Mouse (Mus musculus) liver, adult 2 months (tissue): ENCODE measurements at regions not wholly inside any gene's neighbourhood (a gene's known extent, or its start where the extent isn't known, plus 50 kb on each side); places are given as distances from the start of the nearest gene placed in this dataset.

Source experiments
- DNase-seq: peaks from one replicate; pipeline ENCODE4 v3.0.0-alpha.2; 2011; ENCODE audit warnings: low read depth, low spot score; ENCODE audit errors: extremely low read depth
- H3K27ac ChIP-seq: fragments of 200-500 bp; replicated peaks from 2 replicates; pipeline ENCODE4 v1.5.1; 2012; ENCODE audit warnings: low read depth, mild to moderate bottlenecking, control low read depth, inconsistent platforms, low read length; ENCODE audit not compliant: insufficient read depth
- H3K27me3 ChIP-seq: fragments of 200-500 bp; 2 replicates; pipeline ENCODE4 v1.6.1; 2012; ENCODE audit warnings: mild to moderate bottlenecking, moderate library complexity, low read length, inconsistent platforms; ENCODE audit not compliant: control insufficient read depth, insufficient read depth
- H3K36me3 ChIP-seq: fragments of 200-500 bp; 2 replicates; pipeline ENCODE4 v1.6.1; 2012; ENCODE audit warnings: low read length, inconsistent platforms; ENCODE audit not compliant: control insufficient read depth, insufficient read depth
- H3K4me1 ChIP-seq: fragments of 200-500 bp; 2 replicates; pipeline ENCODE4 v1.6.1; 2011; ENCODE audit warnings: low read length; ENCODE audit not compliant: control insufficient read depth, insufficient read depth
- H3K4me3 ChIP-seq: fragments of 200-500 bp; 2 replicates; pipeline ENCODE4 v1.5.1; 2011; ENCODE audit warnings: low read depth, mild to moderate bottlenecking, control low read depth, low read length, moderate library complexity; ENCODE audit not compliant: insufficient read depth
- H3K79me2 ChIP-seq: fragments of 200-500 bp; 2 replicates; pipeline ENCODE4 v1.6.1; 2012; ENCODE audit warnings: inconsistent platforms, mild to moderate bottlenecking, low read length, moderate library complexity; ENCODE audit not compliant: control insufficient read depth, insufficient read depth
- H3K9ac ChIP-seq: fragments of 200-500 bp; 2 replicates; pipeline ENCODE4 v1.6.1; 2012; ENCODE audit warnings: low read depth, mild to moderate bottlenecking, control low read depth, inconsistent platforms, low read length
- CTCF ChIP-seq: fragments of 200-500 bp; IDR thresholded peaks from 2 replicates; pipeline ENCODE4 v1.5.1; 2011; ENCODE audit warnings: low read depth, low read length, control low read depth
- POLR2A ChIP-seq: fragments of 200-500 bp; IDR thresholded peaks from 2 replicates; pipeline ENCODE4 v1.6.1; 2011; ENCODE audit warnings: low read length, control low read depth; ENCODE audit not compliant: insufficient read depth; ENCODE audit errors: extremely low read depth
- WGBS: fragments of 180-500 bp; shearing (Covaris S2); methylation state at CpG from one replicate; pipeline ENCODE4 v1.1.7; 2018; 5-methylcytosine and 5-hydroxymethylcytosine counted together

DNA sequence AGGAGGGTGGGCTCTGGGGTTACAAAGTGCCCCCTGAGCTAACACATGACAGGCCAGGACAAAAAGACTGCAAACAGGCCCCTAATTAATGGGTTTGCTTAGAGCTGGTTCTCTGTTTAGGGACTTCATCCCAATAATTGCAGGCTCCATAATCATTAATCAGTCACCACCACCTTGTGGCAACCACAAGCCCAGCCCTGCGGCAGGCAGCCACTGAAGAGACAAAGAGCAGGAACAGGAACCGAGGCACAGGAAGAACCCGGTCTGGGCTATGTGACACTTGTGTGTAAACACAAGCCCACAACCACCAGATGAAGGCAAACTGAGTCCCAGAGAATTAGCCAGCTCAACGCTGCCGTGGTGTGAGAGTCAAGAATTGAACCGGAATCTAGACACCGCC is 114.1 kb upstream of the Pkdcc start:
- H3K9ac ChIP-seq, result no peak overlapping the region
- no peak overlapping the region for H3K27ac ChIP-seq
- H3K4me1 ChIP-seq, result no peaks in the 10 kb centered on the region
- no peaks in the 10 kb centered on the region for H3K27me3 ChIP-seq
- H3K4me3 ChIP-seq, result no peak overlapping the region
- no peaks in the 10 kb centered on the region for H3K79me2 ChIP-seq
- H3K36me3 ChIP-seq, result no peaks in the 10 kb centered on the region
- no peak for DNase-seq
- TF ChIP-seq POLR2A (no peak), CTCF (no peak)
- WGBS, result 77% methylated on average over 7 of the region's 7 CpGs

DNA sequence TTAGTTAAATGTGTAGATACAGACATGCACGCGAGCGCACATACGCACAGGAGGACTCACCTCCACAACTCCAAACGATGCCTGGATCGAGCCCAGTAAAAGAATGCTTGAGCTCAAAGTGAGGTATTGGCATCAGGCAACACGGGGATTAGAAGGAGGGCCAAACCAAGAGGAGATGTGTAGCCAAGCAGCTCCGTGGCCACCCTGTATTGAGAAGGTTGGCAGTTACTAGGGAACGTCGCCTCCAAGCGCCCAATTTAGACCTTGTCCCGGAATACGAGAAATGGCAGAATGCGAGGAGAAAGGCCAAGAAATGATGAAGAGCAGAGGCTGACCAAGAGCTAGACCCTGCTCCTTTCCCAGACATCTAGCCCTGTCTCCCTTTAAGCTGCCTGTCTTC is 113.3 kb upstream of the Pkdcc start:
- TF ChIP-seq POLR2A, result no peak
- TF ChIP-seq CTCF, result no peak

DNA sequence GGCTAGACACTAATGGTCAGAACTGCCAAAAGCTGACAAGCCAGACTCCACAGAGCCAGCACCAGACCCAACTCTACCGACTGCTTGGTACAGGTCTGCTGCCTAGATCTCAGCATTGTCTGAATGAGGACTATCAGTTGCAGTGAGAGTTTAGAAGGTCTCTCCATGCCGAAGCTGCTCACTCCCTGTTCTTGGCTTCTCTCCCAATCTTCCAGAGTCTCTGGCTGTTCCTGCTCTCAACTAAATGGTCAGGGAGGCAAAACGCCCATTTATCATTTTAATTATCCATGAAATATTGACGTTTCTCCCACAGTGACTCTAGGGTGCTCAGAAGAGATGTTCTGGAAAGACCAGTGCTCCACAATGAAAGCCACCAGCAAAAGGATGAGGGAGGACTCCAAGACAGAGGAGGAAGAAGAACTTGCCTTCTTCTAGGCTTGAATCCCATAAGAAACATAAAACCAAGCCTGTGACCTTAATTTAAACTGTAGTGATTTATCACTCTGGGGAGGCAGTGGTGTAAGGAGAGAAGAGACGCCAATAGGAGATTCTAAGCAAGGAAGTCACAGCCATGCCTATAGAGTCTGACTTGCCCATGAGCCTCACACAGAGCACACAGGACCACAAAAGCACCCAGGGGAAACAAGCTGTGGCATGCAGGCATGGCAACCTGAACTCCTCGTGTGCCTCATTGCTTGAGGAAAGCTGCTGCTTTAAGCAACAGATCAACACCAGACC is 112.2 kb upstream of the Pkdcc start:
- no peaks in the 10 kb centered on the region for H3K36me3 ChIP-seq
- H3K4me3 ChIP-seq, result no peak overlapping the region
- no peak overlapping the region for H3K9ac ChIP-seq
- no peak overlapping the region for H3K27ac ChIP-seq
- WGBS, result 72% methylated on average over 6 of the region's 6 CpGs
- no peak for DNase-seq
- no peaks in the 10 kb centered on the region for H3K4me1 ChIP-seq
- H3K27me3 ChIP-seq, result no peaks in the 10 kb centered on the region
- H3K79me2 ChIP-seq, result no peaks in the 10 kb centered on the region
- TF ChIP-seq CTCF (no peak), POLR2A (no peak)

More for the DNA sequence above, 113.3 kb upstream of the Pkdcc start:
- no peaks in the 10 kb centered on the region for H3K4me1 ChIP-seq
- H3K4me3 ChIP-seq, result no peak overlapping the region
- H3K79me2 ChIP-seq, result no peaks in the 10 kb centered on the region
- H3K27me3 ChIP-seq, result no peaks in the 10 kb centered on the region
- H3K27ac ChIP-seq, result no peak overlapping the region
- no peak overlapping the region for H3K9ac ChIP-seq
- 96% methylated on average over 14 of the region's 14 CpGs for WGBS
- no peak for DNase-seq
- no peaks in the 10 kb centered on the region for H3K36me3 ChIP-seq

DNA sequence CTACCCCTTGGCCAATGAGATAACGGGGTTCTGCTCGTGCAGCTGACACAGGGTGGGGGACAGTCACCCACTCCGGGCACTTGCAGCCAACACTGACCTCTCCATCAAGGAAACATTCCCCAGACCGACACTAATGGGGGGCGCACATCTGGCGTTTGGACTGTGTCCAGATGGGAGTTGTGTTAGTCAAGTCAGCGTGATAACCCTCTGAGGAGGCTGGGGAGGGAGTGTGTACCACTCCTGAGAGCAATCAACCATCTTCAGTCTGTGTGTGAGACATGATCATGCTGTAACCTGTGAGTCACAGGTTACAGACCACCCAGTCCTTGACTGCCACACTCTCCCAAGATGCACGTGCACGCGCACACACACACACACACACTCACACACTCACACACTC is 106.9 kb upstream of the Pkdcc start:
- no peak for DNase-seq
- 74% methylated on average over 10 of the region's 10 CpGs for WGBS
- H3K27ac ChIP-seq, result no peak overlapping the region

DNA sequence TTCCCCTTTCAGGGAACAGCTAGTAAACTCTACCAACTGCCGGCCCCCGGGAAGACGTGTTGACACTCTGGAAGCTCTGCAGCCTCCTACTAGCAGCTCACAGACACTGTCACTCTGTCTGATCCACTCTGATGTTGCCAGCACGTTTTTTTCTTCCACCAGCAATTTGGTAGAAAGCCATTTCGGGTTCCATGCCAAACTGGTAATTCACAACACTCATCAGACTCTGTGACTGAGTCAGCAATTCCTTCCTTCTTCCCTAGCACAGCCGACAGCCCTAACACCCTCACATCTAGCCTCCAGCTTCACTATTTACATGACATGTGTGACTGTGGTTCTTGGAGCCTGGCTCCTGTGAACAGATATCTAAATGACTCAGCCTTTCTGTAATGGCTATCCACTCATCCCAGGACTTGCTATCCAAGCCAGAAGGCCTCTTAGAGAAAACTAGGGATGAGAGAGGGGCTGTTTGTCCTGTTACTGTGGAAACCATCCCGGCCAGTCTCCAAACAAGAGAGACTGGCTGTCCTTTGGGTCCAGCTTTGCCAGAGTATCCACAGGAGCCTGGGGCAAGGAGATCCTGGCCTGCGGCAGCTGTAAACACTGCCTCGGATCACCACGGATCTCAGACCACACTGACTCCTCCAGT is 105.2 kb upstream of the Pkdcc start:
- no peaks in the 10 kb centered on the region for H3K4me1 ChIP-seq
- H3K27ac ChIP-seq, result no peak overlapping the region
- H3K79me2 ChIP-seq, result no peaks in the 10 kb centered on the region
- no peak overlapping the region for H3K4me3 ChIP-seq
- WGBS, result 56% methylated on average over 10 of the region's 10 CpGs
- peak; percentile 27 for DNase-seq
- no peak overlapping the region for H3K9ac ChIP-seq
- no peaks in the 10 kb centered on the region for H3K36me3 ChIP-seq
- no peaks in the 10 kb centered on the region for H3K27me3 ChIP-seq
- no peak for TF ChIP-seq POLR2A

More for the DNA sequence above, 106.9 kb upstream of the Pkdcc start:
- Histone ChIP-seq H3K36me3 (no peaks in the 10 kb centered on the region), H3K4me1 (no peaks in the 10 kb centered on the region), H3K27me3 (no peaks in the 10 kb centered on the region), H3K4me3 (no peak overlapping the region), H3K9ac (no peak overlapping the region), H3K79me2 (no peaks in the 10 kb centered on the region)
- no peak for TF ChIP-seq POLR2A
- no peak for TF ChIP-seq CTCF

DNA sequence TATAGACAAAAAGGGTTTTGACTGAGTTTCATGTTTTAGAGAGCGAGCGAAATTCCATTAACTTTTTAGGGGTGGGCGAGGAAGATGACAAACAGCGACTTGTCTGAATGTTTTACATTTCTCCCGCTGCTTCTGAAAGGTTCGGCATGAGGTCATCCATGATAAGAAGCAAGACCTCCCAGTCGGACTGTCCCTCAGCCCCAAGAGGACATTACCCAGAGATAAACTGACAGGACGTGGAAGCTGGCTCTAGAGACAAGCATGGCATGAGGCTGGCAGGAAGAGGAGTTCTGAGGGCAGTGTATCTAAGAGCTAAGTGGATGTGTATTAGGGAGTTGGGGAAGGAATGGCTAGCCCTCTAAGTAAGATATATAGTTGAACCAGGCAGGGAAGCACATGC is 104.5 kb upstream of the Pkdcc start:
- H3K27ac ChIP-seq, result no peak overlapping the region
- H3K4me3 ChIP-seq, result no peak overlapping the region
- WGBS, result 69% methylated on average over 8 of the region's 8 CpGs
- H3K36me3 ChIP-seq, result no peaks in the 10 kb centered on the region
- no peak for TF ChIP-seq POLR2A
- TF ChIP-seq CTCF, result no peak
- no peaks in the 10 kb centered on the region for H3K27me3 ChIP-seq
- DNase-seq, result no peak
- H3K4me1 ChIP-seq, result no peaks in the 10 kb centered on the region
- H3K9ac ChIP-seq, result no peak overlapping the region
- H3K79me2 ChIP-seq, result no peaks in the 10 kb centered on the region
